Mouse (Mus musculus): ENCODE results near the gene AI661453. TPM values are rescaled to one million over a fixed set of nuclear protein-coding genes. Genes with fewer than 3 reads are reported as not detected.

Gene AI661453
- total RNA-seq, 4 experiments from 2014 or later, result 0.16 to 0.64 (median 0.19) TPM; not detected in 1

GRCm38 (mm10) chr17:47440359-47440890, 4.0 kb downstream of the AI661453 start:
- no peak for DNase-seq (ENCODE audit: low spot score in 2 of 2)

- no peak for DNase-seq (ENCODE audit: low spot score in 2 of 2)
Observed at GRCm38 (mm10) chr17:47441296-47442051, 5.1 kb downstream of the AI661453 start.

GRCm38 (mm10) chr17:47442271-47442670, 5.9 kb downstream of the AI661453 start:
- DNase-seq (ENCODE audit: low spot score in 2 of 2), result no peak

- no peak for DNase-seq (ENCODE audit: low spot score in 2 of 2)
Observed at GRCm38 (mm10) chr17:47444113-47444512, 7.7 kb downstream of the AI661453 start.

GRCm38 (mm10) chr17:47445518-47445917, 9.1 kb downstream of the AI661453 start:
- no peak for DNase-seq (ENCODE audit: low spot score in 2 of 2)

- no peak for DNase-seq (ENCODE audit: low spot score in 2 of 2)
Observed at GRCm38 (mm10) chr17:47446025-47446424, 9.6 kb downstream of the AI661453 start.

- no peak for DNase-seq (ENCODE audit: low spot score in 2 of 2)
Observed at GRCm38 (mm10) chr17:47446561-47446960, 10.1 kb downstream of the AI661453 start.

- DNase-seq (ENCODE audit: low spot score in 2 of 2), result no peak
Observed at GRCm38 (mm10) chr17:47448523-47449372, 12.3 kb downstream of the AI661453 start.

- DNase-seq (ENCODE audit: low spot score in 2 of 2), result no peak
Observed at GRCm38 (mm10) chr17:47449432-47449831, 13.0 kb downstream of the AI661453 start.

- no peak for DNase-seq (ENCODE audit: low spot score in 2 of 2)
Observed at GRCm38 (mm10) chr17:47450239-47450638, 13.8 kb downstream of the AI661453 start.

- no peak for DNase-seq (ENCODE audit: low spot score in 2 of 2)
Observed at GRCm38 (mm10) chr17:47450880-47451565, 14.6 kb downstream of the AI661453 start.

- no peak for DNase-seq (ENCODE audit: low spot score in 2 of 2)
Observed at GRCm38 (mm10) chr17:47452886-47453285, 16.5 kb downstream of the AI661453 start.

GRCm38 (mm10) chr17:47454675-47455074, 18.3 kb downstream of the AI661453 start:
- no peak for DNase-seq (ENCODE audit: low spot score in 2 of 2)

- DNase-seq (ENCODE audit: low spot score in 2 of 2), result no peak
Observed at GRCm38 (mm10) chr17:47458310-47458709, 21.9 kb downstream of the AI661453 start.

GRCm38 (mm10) chr17:47458936-47459335, 22.5 kb downstream of the AI661453 start:
- DNase-seq (ENCODE audit: low spot score in 2 of 2), result no peak

GRCm38 (mm10) chr17:47459341-47459919, 23.0 kb downstream of the AI661453 start:
- no peak for DNase-seq (ENCODE audit: low spot score in 2 of 2)

- DNase-seq (ENCODE audit: low spot score in 2 of 2), result no peak
Observed at GRCm38 (mm10) chr17:47461688-47462087, 25.3 kb downstream of the AI661453 start.

- DNase-seq (ENCODE audit: low spot score in 2 of 2), result no peak
Observed at GRCm38 (mm10) chr17:47462209-47462608, 25.8 kb downstream of the AI661453 start.

GRCm38 (mm10) chr17:47462728-47463388, 26.4 kb downstream of the AI661453 start:
- DNase-seq (ENCODE audit: low spot score in 2 of 2), result no peak

GRCm38 (mm10) chr17:47464248-47464965, 28.0 kb downstream of the AI661453 start:
- DNase-seq (ENCODE audit: low spot score in 2 of 2), result no peak

Data from gastrocnemius, adult 8-10 months (tissue).